Mouse (Mus musculus) liver, embryonic 14.5 days (tissue): Measurements from ENCODE around the gene Gm32717. TPM values are rescaled to one million over a fixed set of nuclear protein-coding genes. Genes with fewer than 3 reads are reported as not detected.
"Not testable (repeated sequence)": the region's sequence is repeated elsewhere in the genome, so short reads cannot be mapped to it uniquely, and the experiment has no call there.

ENCODE experiments used
- ATAC-seq: fragments of 200-750 bp; cut with Nextera tagmentation; 2 replicates; pipeline ENCODE4 v1.8.0; 2017; ENCODE audit warnings: moderate number of reproducible peaks, mild to moderate bottlenecking, moderate library complexity; ENCODE audit not compliant: insufficient read depth
- DNase-seq, 3 experiments: peaks; one replicate each; pipeline ENCODE4 v3.0.0-alpha.2; 2012 to 2013; ENCODE audit warnings: low read depth in 3 of 3, low spot score in 3 of 3
- H3K27ac ChIP-seq: fragments of 300-500 bp; sonication (generic); 2 replicates; pipeline ENCODE4 v1.5.1; 2014; ENCODE audit warnings: moderate library complexity, mild to moderate bottlenecking, control low read depth, inconsistent platforms
- H3K27me3 ChIP-seq: fragments of 300-500 bp; sonication (generic); 2 replicates; pipeline ENCODE4 v1.6.1; 2014; ENCODE audit warnings: mild to moderate bottlenecking, low read length, moderate library complexity; ENCODE audit not compliant: control insufficient read depth, insufficient read depth
- H3K36me3 ChIP-seq: fragments of 300-500 bp; sonication (generic); replicated peaks from 2 replicates; pipeline ENCODE4 v1.6.1; 2014; ENCODE audit warnings: low read depth; ENCODE audit not compliant: control insufficient read depth, insufficient read depth
- H3K4me1 ChIP-seq, 2 experiments: fragments of 200-500 bp in 1 of 2; fragments of 300-500 bp in 1 of 2; sonication (generic) in 1 of 2; replicated peaks; 2 replicates each; pipeline ENCODE4 v1.6.1; 2012 to 2014; ENCODE audit warnings: antibody characterized with exemption in 1 of 2, inconsistent platforms in 1 of 2, low read length in 1 of 2; ENCODE audit not compliant: control insufficient read depth in 2 of 2, insufficient read depth in 2 of 2
- H3K4me2 ChIP-seq: fragments of 300-500 bp; sonication (generic); 2 replicates; pipeline ENCODE4 v1.6.1; 2014; ENCODE audit warnings: low read depth, mild to moderate bottlenecking, control low read depth, moderate library complexity
- H3K4me3 ChIP-seq, 2 experiments: fragments of 200-500 bp in 1 of 2; fragments of 300-500 bp in 1 of 2; sonication (generic) in 1 of 2; 2 replicates each; pipeline ENCODE4 v1.5.1; 2012 to 2014; ENCODE audit warnings: low read depth in 2 of 2, low read length in 2 of 2, mild to moderate bottlenecking in 2 of 2, control low read depth in 1 of 2, inconsistent platforms in 1 of 2, moderate library complexity in 1 of 2; ENCODE audit not compliant: insufficient read depth in 1 of 2
- H3K9ac ChIP-seq: fragments of 300-500 bp; sonication (generic); replicated peaks from 2 replicates; pipeline ENCODE4 v1.6.1; 2014; ENCODE audit warnings: mild to moderate bottlenecking, control low read depth, moderate library complexity
- H3K9me3 ChIP-seq: fragments of 300-500 bp; sonication (generic); 2 replicates; pipeline ENCODE4 v1.6.1; 2016; ENCODE audit warnings: low read length, mixed read lengths; ENCODE audit not compliant: control insufficient read depth
- CTCF ChIP-seq: IDR thresholded peaks from 2 replicates; pipeline ENCODE4 v1.5.1; 2016; ENCODE audit warnings: antibody characterized with exemption, low read depth, control low read depth
- EP300 ChIP-seq: IDR thresholded peaks from 2 replicates; pipeline ENCODE4 v1.6.1; 2016; ENCODE audit warnings: antibody characterized with exemption, low read depth
- WGBS: fragments of 180-500 bp; shearing (Covaris S2); extraction: QIAGEN DNeasy Blood & Tissue Kit; methylation state at CpG from one replicate; pipeline ENCODE4 v1.1.7; 2014; ENCODE audit not compliant: insufficient replicate concordance; 5-methylcytosine and 5-hydroxymethylcytosine counted together
- polyA plus RNA-seq, 2 experiments: library from polyadenylated mRNA; depleted of rRNA in 1 of 2; stranded (reverse) in 1 of 2; unstranded in 1 of 2; fragments of >200 nt; fragmentation: Nextera tagmentation in 1 of 2; extraction: Ambion mirVana in 1 of 2; gene quantifications; 2 replicates each; pipeline versions ENCODE4 v1.2.1 to v1.2.3; 2012 to 2014

The Gm32717 gene
- polyA plus RNA-seq, 2 experiments: not detected

DNA sequence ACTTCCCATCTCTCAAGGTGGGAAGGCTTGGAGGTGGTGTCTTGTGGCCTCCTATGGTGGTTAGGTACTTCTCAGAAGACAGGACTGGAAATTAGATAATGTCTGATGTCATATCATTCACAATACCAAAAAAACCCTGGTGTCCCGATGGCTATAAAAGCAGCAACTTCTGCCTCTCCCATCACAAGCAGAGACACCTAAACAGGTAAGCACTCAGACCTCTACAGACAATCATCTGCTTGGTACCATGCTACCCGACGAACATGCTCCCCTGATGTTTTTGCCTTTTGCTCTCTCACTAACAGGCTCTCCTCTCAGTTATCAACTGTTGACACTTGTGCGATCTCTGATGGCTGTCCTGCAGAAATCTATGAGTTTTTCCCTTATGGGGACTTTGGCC is 35.9 kb downstream of the Gm32717 start, which contains the start of gene Il22:
TSS of gene Il22 (plus strand) at position 301 of the 400 bp plus-strand sequence.
- Histone ChIP-seq H3K9me3 (no peaks in the 10 kb centered on the region), H3K9ac (no peak within 1 kb of the TSS), H3K4me3 (no peak within 1 kb of the TSS), H3K36me3 (no peaks in the 10 kb centered on the region), H3K4me2 (no peak within 1 kb of the TSS), H3K4me1 (no peaks in the 10 kb centered on the region), H3K27ac (no peak within 1 kb of the TSS), H3K27me3 (no peaks in the 10 kb centered on the region)
- 64% methylated on average over 4 of the region's 4 CpGs for WGBS
- DNase-seq: no peak
- TF ChIP-seq EP300 (no peak), CTCF (no peak)
- no peak for ATAC-seq

DNA sequence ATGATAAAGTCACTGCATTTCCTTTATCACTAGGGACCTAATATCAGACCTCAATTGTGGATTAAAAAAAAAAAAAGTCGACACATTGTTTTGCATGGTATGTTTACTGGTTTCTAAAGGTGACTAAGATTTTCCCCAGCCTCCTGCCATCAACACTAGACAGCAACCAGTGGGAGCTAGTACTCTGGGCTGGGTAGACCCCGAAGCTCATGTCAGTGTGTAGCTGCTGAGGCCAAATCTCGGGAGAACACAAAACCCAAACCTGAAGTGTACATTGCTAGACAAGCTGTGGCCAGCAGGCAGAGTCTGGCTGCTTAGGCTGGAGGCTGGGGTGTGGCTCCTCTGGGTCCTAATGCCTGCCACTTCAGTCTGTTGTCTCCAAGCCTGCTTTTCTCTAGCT is 45.4 kb downstream of the Gm32717 start:
- DNase-seq, H3K4me1 ChIP-seq: not testable (repeated sequence)

More for the DNA sequence above, 45.4 kb downstream of the Gm32717 start:
- not testable (repeated sequence) for ATAC-seq, H3K9me3 ChIP-seq, H3K4me2 ChIP-seq, H3K27ac ChIP-seq, H3K4me3 ChIP-seq, H3K27me3 ChIP-seq, H3K9ac ChIP-seq, H3K36me3 ChIP-seq
- 20% methylated on average over 3 of the region's 3 CpGs for WGBS

Other genes with a start within 250 kb of the Gm32717 start
- gene Mdm1, start 99.0 kb downstream of the Gm32717 start, polyA plus RNA-seq (2012; rRNA removed): 5.6 and 6.8 TPM in 2 replicates
- 8.4 and 9.8 TPM in 2 replicates for gene Mdm1, start 99.0 kb downstream of the Gm32717 start, polyA plus RNA-seq (2014; fragmentation: Nextera tagmentation; extraction: Ambion mirVana)
- gene Il22, start 35.8 kb downstream of the Gm32717 start, polyA plus RNA-seq (2012; rRNA removed): not detected in 2 replicates
- gene Il22, start 35.8 kb downstream of the Gm32717 start, polyA plus RNA-seq (2014; fragmentation: Nextera tagmentation; extraction: Ambion mirVana): not detected in 2 replicates
- not detected in 2 replicates for gene Gm32802, start 17.9 kb upstream of the Gm32717 start, polyA plus RNA-seq (2012; rRNA removed)
- not detected in 2 replicates for gene Gm32802, start 17.9 kb upstream of the Gm32717 start, polyA plus RNA-seq (2014; fragmentation: Nextera tagmentation; extraction: Ambion mirVana)
- not detected in 2 replicates for gene Iltifb, start 54.3 kb upstream of the Gm32717 start, polyA plus RNA-seq (2012; rRNA removed)
- not detected in 2 replicates for gene Iltifb, start 54.3 kb upstream of the Gm32717 start, polyA plus RNA-seq (2014; fragmentation: Nextera tagmentation; extraction: Ambion mirVana)
- gene Gm9040, start 86.2 kb upstream of the Gm32717 start, polyA plus RNA-seq (2012; rRNA removed): not detected in 2 replicates
- gene Gm9040, start 86.2 kb upstream of the Gm32717 start, polyA plus RNA-seq (2014; fragmentation: Nextera tagmentation; extraction: Ambion mirVana): not detected in 2 replicates
- gene Gm9044, start 91.6 kb upstream of the Gm32717 start, polyA plus RNA-seq (2012; rRNA removed): not detected in 2 replicates
- gene Gm9044, start 91.6 kb upstream of the Gm32717 start, polyA plus RNA-seq (2014; fragmentation: Nextera tagmentation; extraction: Ambion mirVana): not detected in 2 replicates
- gene Gm9045, start 97.1 kb upstream of the Gm32717 start, polyA plus RNA-seq (2012; rRNA removed): 0.01 TPM in 1 of 2 replicates, not detected in the other
- 0.05 TPM in 1 of 2 replicates, not detected in the other for gene Gm9045, start 97.1 kb upstream of the Gm32717 start, polyA plus RNA-seq (2014; fragmentation: Nextera tagmentation; extraction: Ambion mirVana)
- not detected in 2 replicates for gene Gm9046, start 102.5 kb upstream of the Gm32717 start, polyA plus RNA-seq (2012; rRNA removed)
- gene Gm9046, start 102.5 kb upstream of the Gm32717 start, polyA plus RNA-seq (2014; fragmentation: Nextera tagmentation; extraction: Ambion mirVana): not detected in 2 replicates
- not detected in 2 replicates for gene Gm9048, start 107.9 kb upstream of the Gm32717 start, polyA plus RNA-seq (2012; rRNA removed)
- 0.18 TPM in 1 of 2 replicates, not detected in the other for gene Gm9048, start 107.9 kb upstream of the Gm32717 start, polyA plus RNA-seq (2014; fragmentation: Nextera tagmentation; extraction: Ambion mirVana)
- 0.01 TPM in 1 of 2 replicates, not detected in the other for gene Gm9049, start 113.3 kb upstream of the Gm32717 start, polyA plus RNA-seq (2012; rRNA removed)
- gene Gm9049, start 113.3 kb upstream of the Gm32717 start, polyA plus RNA-seq (2014; fragmentation: Nextera tagmentation; extraction: Ambion mirVana): 0.05 TPM in 1 of 2 replicates, not detected in the other
- gene Ifng, start 200.3 kb upstream of the Gm32717 start, polyA plus RNA-seq (2012; rRNA removed): not detected in 2 replicates
- not detected in 2 replicates for gene Ifng, start 200.3 kb upstream of the Gm32717 start, polyA plus RNA-seq (2014; fragmentation: Nextera tagmentation; extraction: Ambion mirVana)